Mouse (Mus musculus) monocyte, adult 2 months (primary cell): ENCODE data around the gene Rabep2.
"Not testable (repeated sequence)": the region's sequence is repeated elsewhere in the genome, so short reads cannot be mapped to it uniquely, and the experiment has no call there.

Experiments
- DNase-seq, 2 experiments: peaks; one replicate each; pipeline ENCODE4 v3.0.0; 2022; ENCODE audit warnings: low spot score in 2 of 2, low read depth in 1 of 2

The Rabep2 gene

GRCm38 (mm10) chr7:126463547-126463946 lies 35.0 kb downstream of the Rabep2 start:
- DNase-seq, result no peak

GRCm38 (mm10) chr7:126464121-126464520 lies 35.6 kb downstream of the Rabep2 start:
- no peak for DNase-seq

DNA sequence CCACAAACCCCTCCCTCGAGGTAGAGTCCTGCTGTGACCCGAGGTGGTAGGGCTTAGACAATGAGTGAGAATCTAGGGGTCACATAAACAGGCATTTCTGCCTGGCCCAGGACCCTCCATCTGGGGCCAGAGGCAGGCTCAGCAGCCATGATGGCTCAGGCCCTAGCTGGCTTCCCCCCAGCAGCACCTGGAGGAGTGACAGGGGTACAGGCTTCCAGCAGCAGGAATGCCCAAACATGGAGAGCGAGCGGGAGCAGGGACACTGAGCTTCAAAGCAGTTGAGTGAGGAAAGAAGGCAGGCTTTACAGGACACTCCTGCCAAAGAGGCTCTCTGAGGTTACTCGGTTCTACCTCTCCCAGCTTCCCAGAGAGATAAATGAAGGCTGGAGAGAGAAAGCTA lies 36.3 kb downstream of the Rabep2 start:
- no peak for DNase-seq

- no peak for DNase-seq
Measured at GRCm38 (mm10) chr7:126465246-126466030, 36.9 kb downstream of the Rabep2 start.

- DNase-seq, result no peak
Measured at GRCm38 (mm10) chr7:126466116-126466515, 37.6 kb downstream of the Rabep2 start.

GRCm38 (mm10) chr7:126466707-126467106 lies 38.1 kb downstream of the Rabep2 start:
- DNase-seq, result no peak

GRCm38 (mm10) chr7:126467271-126467670 lies 38.7 kb downstream of the Rabep2 start:
- no peak for DNase-seq

DNA sequence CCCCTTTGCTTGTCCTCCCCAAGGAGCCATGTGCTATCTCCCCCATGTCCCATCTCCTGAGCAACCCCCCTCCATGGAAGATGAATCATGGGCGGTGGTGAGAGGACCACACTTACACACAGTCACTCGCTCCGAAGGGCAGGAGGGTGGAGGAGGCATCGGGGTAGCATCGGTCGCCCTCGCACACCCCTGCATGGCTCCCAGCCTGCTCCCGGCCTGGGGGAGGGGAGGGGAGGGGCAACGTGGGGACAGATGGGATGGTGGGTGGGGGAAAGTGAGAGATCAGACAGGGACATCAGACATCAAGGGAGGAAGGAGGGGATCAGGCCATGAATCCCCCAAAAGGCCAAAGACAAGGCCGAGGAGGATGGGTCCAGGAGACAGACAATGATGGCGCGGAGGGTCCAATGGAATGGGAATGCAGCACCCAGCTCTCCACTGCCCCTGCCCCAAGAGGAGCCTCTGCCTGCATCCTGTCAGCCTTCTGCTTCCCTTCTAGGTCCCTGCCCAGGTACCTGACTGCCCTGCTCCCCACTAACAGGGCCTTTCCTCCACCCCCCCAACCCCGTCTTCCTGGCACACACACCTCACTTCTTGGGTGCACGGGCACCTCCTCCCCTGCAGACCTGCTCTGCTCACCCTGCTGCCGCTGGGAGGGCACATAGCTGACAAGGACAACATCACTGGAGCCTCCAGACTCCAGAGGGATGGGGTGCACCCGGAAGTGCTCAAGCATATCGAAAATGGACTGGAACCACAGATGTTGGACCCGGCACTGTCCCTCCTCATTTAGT lies 39.5 kb downstream of the Rabep2 start:
- no peak for DNase-seq

DNA sequence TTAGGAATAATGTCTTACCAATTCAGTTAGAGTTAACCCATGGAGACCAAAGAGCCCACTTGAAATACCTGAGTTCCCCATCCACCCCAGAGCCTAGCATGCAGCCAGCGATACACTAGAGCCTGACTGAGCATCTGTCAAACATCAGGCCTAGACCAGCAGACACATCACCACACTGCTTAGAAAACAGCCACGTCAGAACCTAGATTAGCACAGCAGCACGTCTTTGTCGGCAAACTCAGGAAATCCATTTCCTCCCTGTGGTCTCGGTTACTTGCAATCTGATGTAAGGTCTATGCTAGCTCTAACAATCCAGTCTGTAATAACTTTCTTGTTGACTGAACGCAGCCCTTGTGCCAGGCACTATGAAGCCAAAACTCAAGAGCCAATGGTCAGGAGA lies 41.5 kb downstream of the Rabep2 start:
- no peak for DNase-seq

- DNase-seq, result no peak
Measured at GRCm38 (mm10) chr7:126471361-126471760, 42.8 kb downstream of the Rabep2 start.

DNA sequence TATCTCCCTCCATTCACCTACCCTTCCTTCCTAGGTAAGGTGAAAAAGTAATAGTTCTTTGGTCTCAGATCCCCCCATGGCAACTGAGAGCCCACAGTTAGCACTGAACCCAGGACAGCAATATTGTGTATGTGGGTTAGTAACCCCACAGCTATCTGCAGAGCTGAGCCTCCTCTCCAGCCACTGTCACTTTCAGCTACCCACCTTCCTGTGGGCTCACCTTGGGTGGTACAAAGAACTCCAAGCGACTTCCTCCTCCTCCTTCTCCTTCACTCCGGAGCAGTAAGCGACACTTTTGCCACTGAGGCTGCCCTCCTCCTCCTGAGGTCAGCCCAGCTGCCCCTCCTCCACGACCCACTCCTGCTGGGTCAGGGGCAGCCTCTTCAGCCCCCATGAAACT lies 43.3 kb downstream of the Rabep2 start:
- no peak for DNase-seq

DNA sequence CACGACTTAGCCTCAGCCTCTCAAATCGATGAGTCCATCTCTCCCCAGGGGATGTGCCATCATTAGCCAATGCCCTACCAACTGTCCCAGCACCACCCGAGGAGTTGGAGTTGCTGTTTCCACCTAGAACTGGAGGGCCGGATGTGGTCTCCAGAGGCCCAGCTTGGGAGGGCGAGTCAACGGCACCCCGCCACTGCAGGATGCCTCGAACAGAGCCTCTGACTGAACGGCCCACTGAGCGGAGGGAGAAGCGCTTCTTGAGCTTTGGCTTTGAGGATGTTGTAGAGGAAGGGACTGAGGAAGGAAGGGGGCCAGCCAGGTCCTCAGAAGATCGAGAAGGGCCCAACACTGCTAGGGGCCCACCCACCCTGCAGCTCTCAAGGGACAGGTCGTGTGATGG lies 43.7 kb downstream of the Rabep2 start:
- no peak for DNase-seq

GRCm38 (mm10) chr7:126472713-126473112 lies 44.2 kb downstream of the Rabep2 start:
- no peak for DNase-seq

GRCm38 (mm10) chr7:126473470-126474086 lies 45.0 kb downstream of the Rabep2 start:
- DNase-seq, result no peak

DNA sequence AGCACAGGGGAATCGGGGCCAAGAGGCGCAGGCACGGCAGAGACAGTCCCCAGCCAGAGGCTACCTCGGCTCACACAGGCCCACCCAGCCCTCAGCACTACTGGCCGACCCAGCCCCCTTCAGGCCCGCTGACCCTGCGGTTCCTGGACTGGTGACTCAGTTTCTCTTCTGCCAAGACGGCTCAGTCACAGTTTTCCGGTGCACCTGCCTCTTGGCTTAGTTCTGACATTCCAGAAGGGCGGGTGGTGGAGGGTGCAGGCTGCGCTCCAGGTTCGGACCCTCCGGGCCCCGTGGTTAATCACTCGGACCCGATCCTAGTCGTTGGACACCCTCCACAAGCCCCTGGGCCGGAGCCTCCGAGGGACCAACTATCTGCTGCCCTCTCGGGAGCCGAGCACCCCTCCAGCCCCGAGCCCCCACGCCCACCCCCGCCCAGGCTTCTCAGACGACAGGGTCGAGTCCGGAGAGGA lies 46.0 kb downstream of the Rabep2 start:
- DNase-seq, result no peak

GRCm38 (mm10) chr7:126474993-126475581 lies 46.5 kb downstream of the Rabep2 start, which contains the start of gene Sh2b1:
Sh2b1 (minus strand) TSS chr7:126475424.
- DNase-seq, result peak; percentile 54 to 75

DNA sequence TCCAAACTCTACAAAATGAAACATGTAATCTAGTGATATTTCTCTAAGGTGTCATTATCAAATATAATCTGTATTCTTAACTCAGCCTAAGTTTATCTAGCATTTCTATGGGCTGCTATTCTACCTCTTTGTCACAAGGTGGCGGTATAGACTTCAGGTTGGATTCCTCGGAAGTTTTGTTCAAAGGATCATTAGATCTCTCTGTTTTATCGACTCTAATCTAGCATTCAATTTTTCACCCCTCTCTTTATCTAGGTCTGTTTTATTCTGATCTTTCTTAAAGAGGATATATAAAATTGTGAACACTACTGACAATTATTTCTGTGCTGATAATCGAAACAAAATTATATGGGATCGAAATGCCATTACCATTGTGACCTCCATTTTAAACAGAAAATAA lies 53.1 kb downstream of the Rabep2 start:
- no peak for DNase-seq

DNA sequence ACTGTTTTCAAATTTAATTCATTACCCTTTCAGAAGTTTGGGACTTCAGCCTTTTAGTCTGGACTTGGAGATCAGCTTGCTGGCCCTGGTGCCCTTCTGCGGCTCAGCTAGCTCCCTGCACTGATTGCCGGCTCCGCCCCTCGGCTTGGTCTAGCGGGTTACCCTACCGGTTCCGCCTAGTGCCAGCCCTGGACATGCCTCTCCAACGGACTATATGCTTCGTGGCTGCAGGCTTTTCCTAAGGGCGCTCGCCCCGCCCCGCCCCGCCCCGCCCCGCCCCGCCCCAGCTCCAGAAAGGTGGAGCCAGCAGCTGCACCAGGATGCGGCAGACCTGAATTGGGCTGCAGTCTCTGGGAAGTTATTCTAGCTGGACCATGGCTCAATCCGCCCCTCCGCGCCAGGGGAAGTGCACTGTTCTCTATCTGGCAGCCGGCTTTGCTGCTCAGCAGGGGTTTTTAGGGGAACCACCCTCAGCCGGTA lies 53.9 kb downstream of the Rabep2 start:
- DNase-seq, result peak; percentile 53 to 59

DNA sequence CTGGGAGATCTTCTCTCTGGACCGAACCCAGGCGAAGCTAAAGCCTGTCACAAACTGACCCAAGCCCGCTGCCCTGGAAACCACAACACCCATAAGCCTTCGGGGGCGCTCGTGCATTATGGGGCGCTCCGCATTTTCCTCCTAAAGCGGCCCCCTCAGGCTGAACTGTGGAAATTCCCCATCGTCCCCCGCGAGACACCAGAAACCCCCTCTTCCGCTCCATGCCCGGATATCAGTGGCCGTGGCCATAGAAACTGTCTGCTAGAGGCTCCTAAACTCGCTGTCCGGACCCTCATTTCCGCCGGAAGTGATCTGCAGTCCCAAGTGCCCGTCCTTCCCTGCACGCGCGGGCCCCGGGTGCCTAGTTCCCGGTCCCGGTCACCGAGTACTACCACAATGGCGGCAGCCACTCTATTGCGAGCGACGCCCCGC lies 58.5 kb downstream of the Rabep2 start, which contains the start of gene Tufm:
Tufm (plus strand) TSS at position 310 of the 432 bp plus-strand sequence.
- DNase-seq, result peak; percentile 80 to 81

GRCm38 (mm10) chr7:126487617-126488385 lies 59.2 kb downstream of the Rabep2 start:
- DNase-seq, result not testable (repeated sequence)
